Mouse (Mus musculus) myocyte (in vitro differentiated cells): Measurements from ENCODE around the gene AU021092.
"Not testable (repeated sequence)": the region's sequence is repeated elsewhere in the genome, so short reads cannot be mapped to it uniquely, and the experiment has no call there.

Experiments used
- E2F4 ChIP-seq: IDR thresholded peaks from one replicate; pipeline ENCODE4 v1.6.1; 2011; ENCODE audit warnings: mild to moderate bottlenecking, control low read depth, moderate library complexity; ENCODE audit not compliant: insufficient read depth
- MYOD1 ChIP-seq, 3 experiments: IDR thresholded peaks; one replicate each; pipeline ENCODE4 v1.6.1; 2011; ENCODE audit warnings: control low read depth in 2 of 3, low read depth in 2 of 3, mild to moderate bottlenecking in 2 of 3, moderate library complexity in 1 of 3; ENCODE audit not compliant: insufficient read length in 2 of 3, control insufficient read depth in 1 of 3
- POLR2A ChIP-seq: IDR thresholded peaks from one replicate; pipeline ENCODE4 v1.6.1; 2011; ENCODE audit warnings: low read depth, mild to moderate bottlenecking, control low read depth, moderate library complexity; ENCODE audit not compliant: insufficient read length
- POLR2AphosphoS2 ChIP-seq: IDR thresholded peaks from one replicate; pipeline ENCODE4 v1.6.1; 2011; ENCODE audit warnings: low read depth, control low read depth; ENCODE audit not compliant: insufficient read length
- SRF ChIP-seq: IDR thresholded peaks from one replicate; pipeline ENCODE4 v1.6.1; 2011; ENCODE audit warnings: low read depth; ENCODE audit not compliant: control insufficient read depth, insufficient read length
- TCF12 ChIP-seq: IDR thresholded peaks from one replicate; pipeline ENCODE4 v1.6.1; 2011; ENCODE audit warnings: mild to moderate bottlenecking, control low read depth; ENCODE audit not compliant: poor library complexity, insufficient read depth, severe bottlenecking
- USF1 ChIP-seq: IDR thresholded peaks from one replicate; pipeline ENCODE4 v1.6.1; 2011; ENCODE audit warnings: low read depth, mild to moderate bottlenecking, control low read depth, moderate library complexity

GRCm38 (mm10) chr16:5226534-5226933 is 4.4 kb upstream of the AU021092 start:
- not testable (repeated sequence) for TF ChIP-seq POLR2AphosphoS2; TCF12; E2F4; MYOD1 (IDR thresholded peaks at IDR 0.05; ENCODE audit: control insufficient read depth in 1 of 3, insufficient read length in 2 of 3, low read depth in 2 of 3); USF1; POLR2A; SRF
